ENCODE assay signal across 18 mouse cellular contexts in genomic region chr8:80204678-80205654, GRCm38 (mm10).
DNase-seq lines count a peak whose midpoint lies in the region; ATAC-seq and TF ChIP-seq lines count a peak whose summit lies in the region.
"Had no signal": no experiment of that assay in that cellular context is flagged by ENCODE, and none has a peak within 500 bp of the region (broad histone marks: within the 10 kb centered on the region; RNA-seq: fewer than 3 reads in every experiment).

No protein-coding gene starts in this region.

- 28% methylated on average over 15 of the region's 15 CpGs for WGBS in kidney, postnatal 0 days
- 59% methylated on average over 15 of the region's 15 CpGs for WGBS in embryonic facial prominence, embryonic 10.5 days
- 39% methylated on average over 15 of the region's 15 CpGs for WGBS in limb, embryonic 14.5 days

- no peak overlapping the region for H3K4me3 ChIP-seq in kidney, postnatal 0 days (replicated peaks; ENCODE audit: low read depth, low read length)
- no peak overlapping the region for H3K4me3 ChIP-seq in embryonic facial prominence, embryonic 10.5 days
- H3K4me3 ChIP-seq in limb, embryonic 14.5 days (replicated peaks; ENCODE audit: low read length): no peak overlapping the region
- H3K4me3 ChIP-seq: heart, embryonic 10.5 days; stomach, embryonic 15.5 days had no signal

- H3K27me3 ChIP-seq in kidney, postnatal 0 days (ENCODE audit: insufficient read depth, low read length): no peaks in the 10 kb centered on the region
- H3K27me3 ChIP-seq in embryonic facial prominence, embryonic 10.5 days (replicated peaks; ENCODE audit: low read depth, poor library complexity, severe bottlenecking): no peaks in the 10 kb centered on the region; the same call in 1 of the 2 replicates
- no peaks in the 10 kb centered on the region for H3K27me3 ChIP-seq in limb, embryonic 14.5 days (ENCODE audit: control insufficient read depth, insufficient read depth, low read length)
- H3K27me3 ChIP-seq: stomach, embryonic 15.5 days had no signal

- H3K9me3 ChIP-seq in kidney, postnatal 0 days (replicated peaks; ENCODE audit: low read length): no peaks in the 10 kb centered on the region
- H3K9me3 ChIP-seq in embryonic facial prominence, embryonic 10.5 days: no peaks in the 10 kb centered on the region
- no peaks in the 10 kb centered on the region for H3K9me3 ChIP-seq in limb, embryonic 14.5 days (ENCODE audit: control insufficient read depth, low read length)
- H3K9me3 ChIP-seq: heart, embryonic 10.5 days; stomach, embryonic 15.5 days had no signal

- no peak overlapping the region for H3K9ac ChIP-seq in kidney, postnatal 0 days (ENCODE audit: low read depth, low read length)
- H3K9ac ChIP-seq in limb, embryonic 14.5 days (ENCODE audit: low read depth, low read length, severe bottlenecking): no peak overlapping the region
- H3K9ac ChIP-seq: liver, embryonic 14.5 days; stomach, embryonic 15.5 days had no signal

- H3K27ac ChIP-seq in kidney, postnatal 0 days: no peak overlapping the region
- peak overlapping the region; percentile 5; the same call in 1 of the 2 replicates for H3K27ac ChIP-seq in embryonic facial prominence, embryonic 10.5 days (replicated peaks)
- H3K27ac ChIP-seq in limb, embryonic 14.5 days (replicated peaks; ENCODE audit: low read depth, low read length): no peak overlapping the region
- H3K27ac ChIP-seq: heart, embryonic 10.5 days; liver, embryonic 14.5 days; stomach, embryonic 15.5 days had no signal

- no peak for TF ChIP-seq POLR2A in limb, embryonic 14.5 days (IDR thresholded peaks at IDR 0.05; ENCODE audit: borderline replicate concordance, extremely low read depth, insufficient read depth, insufficient read length)

- ATAC-seq in kidney, postnatal 0 days (replicated peaks; ENCODE audit: low FRiP score, low read depth): 0 out of 2 replicates have a peak, but pooled peaks have one; percentile 52
- no peak for ATAC-seq in limb, embryonic 14.5 days (ENCODE audit: low FRiP score, low read depth)
- ATAC-seq in erythroid progenitor cell, adult 5-6 weeks (replicated peaks; ENCODE audit: low FRiP score, poor library complexity, severe bottlenecking): no peak
- ATAC-seq: activated CD4-positive, CD25-positive, alpha-beta regulatory T cell, adult 4 months; CD4-positive, CD25-positive, alpha-beta regulatory T cell, adult 4 months; intestine, embryonic 16.5 days had no signal

- peak; percentile 87 for DNase-seq in kidney, postnatal 0 days (ENCODE audit: low spot score)
- no peak for DNase-seq in kidney, postnatal 14 days
- peak; percentile 60 for DNase-seq in embryo, embryonic 10 days (ENCODE audit: low spot score)
- DNase-seq in embryonic facial prominence, embryonic 10.5 days (ENCODE audit: low spot score): peak; percentile 37
- DNase-seq in limb, embryonic 14.5 days (ENCODE audit: low spot score): peak; percentile 11
- no peak for DNase-seq in thymus, postnatal 4 days
- no peak for DNase-seq in thymus, adult 18-20 months
- DNase-seq: cerebellum, adult 11 months; gastrocnemius, postnatal 14 days; heart, postnatal 36 days; thymus, postnatal 36 days had no signal

- no peak for TF ChIP-seq CTCF in kidney, postnatal 0 days (IDR thresholded peaks at IDR 0.05; ENCODE audit: low read depth)

- 0 out of 2 replicates have a peak, but pooled peaks cover 8% of the 10 kb centered on the region for H3K4me1 ChIP-seq in kidney, postnatal 0 days (replicated peaks; ENCODE audit: insufficient read depth, low read length)
- H3K4me1 ChIP-seq in embryonic facial prominence, embryonic 10.5 days: peaks cover 23% of the 10 kb centered on the region
- peaks cover 5% of the 10 kb centered on the region; the same call in 1 of the 2 replicates for H3K4me1 ChIP-seq in limb, embryonic 14.5 days (ENCODE audit: control insufficient read depth, insufficient read depth, low read length)
- H3K4me1 ChIP-seq: stomach, embryonic 15.5 days had no signal

- no peaks in the 10 kb centered on the region for H3K36me3 ChIP-seq in kidney, postnatal 0 days (ENCODE audit: insufficient read depth, low read length)
- H3K36me3 ChIP-seq in embryonic facial prominence, embryonic 10.5 days (replicated peaks): no peaks in the 10 kb centered on the region
- H3K36me3 ChIP-seq in limb, embryonic 14.5 days (ENCODE audit: control insufficient read depth, insufficient read depth, low read length): no peaks in the 10 kb centered on the region
- H3K36me3 ChIP-seq: heart, embryonic 10.5 days; stomach, embryonic 15.5 days had no signal

- H3K4me2 ChIP-seq in kidney, postnatal 0 days (ENCODE audit: low read length): no peak overlapping the region
- no peak overlapping the region for H3K4me2 ChIP-seq in limb, embryonic 14.5 days (replicated peaks; ENCODE audit: low read depth, low read length, severe bottlenecking)
- H3K4me2 ChIP-seq: stomach, embryonic 15.5 days had no signal

Comparison
In these comparisons a context has a peak if more than half of its experiments do, and no peak if none do; other contexts are left out.
1. DNase-seq: peak in kidney, postnatal 0 days (single experiment), embryo, embryonic 10 days (single experiment), embryonic facial prominence, embryonic 10.5 days (single experiment) and limb, embryonic 14.5 days (single experiment); none in kidney, postnatal 14 days (single experiment), thymus, postnatal 4 days (single experiment) and thymus, adult 18-20 months (0 of 2).